Mouse (Mus musculus): ENCODE data around the gene Ifna4. TPM values are rescaled to one million over a fixed set of nuclear protein-coding genes. Genes with fewer than 3 reads are reported as not detected.
"Not testable (repeated sequence)": the region's sequence is repeated elsewhere in the genome, so short reads cannot be mapped to it uniquely, and the experiment has no call there.

Ifna4 gene
- polyA plus RNA-seq, 1 experiment from 2014 or later = not detected

DNA sequence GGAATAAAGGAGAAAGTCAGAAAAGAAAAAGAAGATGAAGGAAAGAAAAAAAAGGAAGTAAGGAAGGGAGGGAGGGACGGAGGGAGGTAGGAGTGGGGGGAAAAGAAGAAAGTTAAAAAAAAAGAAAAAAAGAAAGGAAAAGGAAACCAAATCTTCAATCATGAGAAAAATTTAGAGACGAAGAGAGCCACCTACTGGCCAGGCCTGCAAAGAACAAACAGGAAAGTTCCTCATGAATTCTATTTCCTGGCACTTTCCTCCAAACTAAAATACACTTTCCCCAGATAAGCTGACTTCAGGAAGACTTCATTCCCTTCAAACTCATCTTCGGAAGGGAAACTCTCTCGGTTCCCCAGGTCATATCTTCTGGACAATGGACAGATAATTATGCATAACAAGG is 11.1 kb upstream of the Ifna4 start:
- no peak overlapping the region for H3K9ac ChIP-seq
- H3K27ac ChIP-seq (ENCODE audit: poor library complexity, severe bottlenecking) = no peak overlapping the region
- no peaks in the 10 kb centered on the region; the same call in 1 of the 2 replicates for H3K27me3 ChIP-seq (replicated peaks)
- no peak for ATAC-seq (ENCODE audit: insufficient number of reproducible peaks, low FRiP score)
- no peak overlapping the region for H3K4me3 ChIP-seq
- 28% methylated on average over 4 of the region's 4 CpGs for WGBS
- no peak overlapping the region for H3K4me2 ChIP-seq
- no peaks in the 10 kb centered on the region for H3K36me3 ChIP-seq
- H3K4me1 ChIP-seq (replicated peaks) = no peaks in the 10 kb centered on the region
- H3K9me3 ChIP-seq (replicated peaks) = no peaks in the 10 kb centered on the region

GRCm38 (mm10) chr4:88835225-88835624 is 6.4 kb upstream of the Ifna4 start, which contains the start of gene Ifna5:
Ifna5 (plus strand) TSS chr4:88835525.
- WGBS = 58% methylated on average over 1 of the region's 1 CpGs

DNA sequence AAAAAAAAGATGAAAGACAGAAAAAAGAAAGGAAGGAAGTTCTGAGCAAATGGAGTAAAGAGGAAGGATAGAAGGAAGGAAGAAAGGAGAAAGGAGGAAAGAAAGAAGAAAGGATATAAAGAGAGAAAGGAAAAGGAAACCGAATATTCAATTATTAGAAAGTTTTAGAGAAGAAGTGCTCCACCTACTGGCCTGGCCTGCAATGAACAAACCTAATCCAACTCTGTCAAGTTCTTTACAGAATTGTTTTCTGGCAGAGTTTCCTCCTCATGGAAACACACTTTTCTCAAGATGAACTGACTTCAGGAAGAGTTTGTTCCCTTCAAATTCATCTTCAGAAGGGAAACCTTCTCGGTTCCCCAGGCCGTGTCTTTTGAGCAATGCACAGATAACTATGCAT is 2.8 kb upstream of the Ifna4 start:
- no peak for ATAC-seq (ENCODE audit: insufficient number of reproducible peaks, low FRiP score)
- 40% methylated on average over 3 of the region's 3 CpGs for WGBS
- H3K9me3 ChIP-seq (replicated peaks) = no peaks in the 10 kb centered on the region
- peaks cover 5% of the 10 kb centered on the region; the same call in 1 of the 2 replicates for H3K27me3 ChIP-seq (replicated peaks)
- no peak overlapping the region for H3K9ac ChIP-seq
- H3K4me1 ChIP-seq (replicated peaks) = no peaks in the 10 kb centered on the region
- H3K4me2 ChIP-seq = no peak overlapping the region
- no peaks in the 10 kb centered on the region for H3K36me3 ChIP-seq
- no peak overlapping the region for H3K27ac ChIP-seq (ENCODE audit: poor library complexity, severe bottlenecking)
- H3K4me3 ChIP-seq = no peak overlapping the region

More at GRCm38 (mm10) chr4:88835225-88835624, 6.4 kb upstream of the Ifna4 start, which contains the start of gene Ifna5:
- H3K4me1 ChIP-seq (replicated peaks); H3K27ac ChIP-seq (ENCODE audit: poor library complexity, severe bottlenecking); H3K9me3 ChIP-seq (replicated peaks); H3K9ac ChIP-seq; H3K4me2 ChIP-seq; ATAC-seq (ENCODE audit: insufficient number of reproducible peaks, low FRiP score); H3K27me3 ChIP-seq (replicated peaks); H3K36me3 ChIP-seq; H3K4me3 ChIP-seq: not testable (repeated sequence)

DNA sequence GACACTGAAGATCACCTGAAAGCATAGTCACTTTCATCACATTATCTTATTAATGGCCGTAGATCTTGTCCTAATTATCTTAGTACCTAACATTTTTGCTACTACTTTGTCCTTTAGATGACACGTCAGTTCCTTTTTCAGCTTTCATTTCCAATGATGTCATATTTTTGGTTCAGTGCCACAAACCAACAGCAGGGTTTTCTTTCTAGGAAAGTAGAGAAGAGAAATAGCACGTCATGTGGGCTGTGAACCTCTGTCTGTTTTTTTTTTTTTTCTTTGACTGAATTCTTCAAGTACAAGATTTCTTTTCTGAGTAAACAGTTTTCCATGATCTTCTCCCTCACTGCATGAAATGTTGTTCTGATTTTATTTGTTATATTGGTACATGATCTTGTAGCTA is 1.6 kb upstream of the Ifna4 start:
- Histone ChIP-seq H3K27ac (ENCODE audit: poor library complexity, severe bottlenecking) (no peak overlapping the region), H3K9me3 (replicated peaks) (no peaks in the 10 kb centered on the region), H3K36me3 (no peaks in the 10 kb centered on the region), H3K4me1 (replicated peaks) (no peaks in the 10 kb centered on the region), H3K27me3 (replicated peaks) (peaks cover 5% of the 10 kb centered on the region; the same call in 1 of the 2 replicates), H3K4me2 (no peak overlapping the region), H3K4me3 (no peak overlapping the region), H3K9ac (no peak overlapping the region)
- ATAC-seq (ENCODE audit: insufficient number of reproducible peaks, low FRiP score) = no peak
- WGBS = 58% methylated on average over 3 of the region's 3 CpGs

GRCm38 (mm10) chr4:88845334-88845733 is 3.7 kb downstream of the Ifna4 start:
- no peak for ATAC-seq (ENCODE audit: insufficient number of reproducible peaks, low FRiP score)
- H3K9me3 ChIP-seq (replicated peaks) = no peaks in the 10 kb centered on the region
- no peaks in the 10 kb centered on the region for H3K36me3 ChIP-seq
- H3K9ac ChIP-seq = no peak overlapping the region
- 47% methylated on average over 2 of the region's 2 CpGs for WGBS
- no peak overlapping the region for H3K4me2 ChIP-seq
- no peak overlapping the region for H3K27ac ChIP-seq (ENCODE audit: poor library complexity, severe bottlenecking)
- H3K27me3 ChIP-seq (replicated peaks) = peaks cover 5% of the 10 kb centered on the region; the same call in 1 of the 2 replicates
- no peaks in the 10 kb centered on the region for H3K4me1 ChIP-seq (replicated peaks)
- no peak overlapping the region for H3K4me3 ChIP-seq

- no peaks in the 10 kb centered on the region for H3K4me1 ChIP-seq (replicated peaks)
- H3K27ac ChIP-seq (ENCODE audit: poor library complexity, severe bottlenecking) = no peak within 1 kb of the TSS
- 82% methylated on average over 1 of the region's 1 CpGs for WGBS
- H3K36me3 ChIP-seq = no peaks in the 10 kb centered on the region
- no peak within 1 kb of the TSS for H3K9ac ChIP-seq
- 0 out of 2 replicates have a peak, but pooled peaks cover 3% of the 10 kb centered on the region for H3K27me3 ChIP-seq (replicated peaks)
- no peaks in the 10 kb centered on the region for H3K9me3 ChIP-seq (replicated peaks)
- H3K4me2 ChIP-seq = no peak within 1 kb of the TSS
- no peak within 1 kb of the TSS for H3K4me3 ChIP-seq
- ATAC-seq (ENCODE audit: insufficient number of reproducible peaks, low FRiP score) = no peak
Measured at GRCm38 (mm10) chr4:88849698-88850097, 8.0 kb downstream of the Ifna4 start, which contains the start of gene Ifna1. Ifna1 (plus strand) TSS chr4:88850087.

DNA sequence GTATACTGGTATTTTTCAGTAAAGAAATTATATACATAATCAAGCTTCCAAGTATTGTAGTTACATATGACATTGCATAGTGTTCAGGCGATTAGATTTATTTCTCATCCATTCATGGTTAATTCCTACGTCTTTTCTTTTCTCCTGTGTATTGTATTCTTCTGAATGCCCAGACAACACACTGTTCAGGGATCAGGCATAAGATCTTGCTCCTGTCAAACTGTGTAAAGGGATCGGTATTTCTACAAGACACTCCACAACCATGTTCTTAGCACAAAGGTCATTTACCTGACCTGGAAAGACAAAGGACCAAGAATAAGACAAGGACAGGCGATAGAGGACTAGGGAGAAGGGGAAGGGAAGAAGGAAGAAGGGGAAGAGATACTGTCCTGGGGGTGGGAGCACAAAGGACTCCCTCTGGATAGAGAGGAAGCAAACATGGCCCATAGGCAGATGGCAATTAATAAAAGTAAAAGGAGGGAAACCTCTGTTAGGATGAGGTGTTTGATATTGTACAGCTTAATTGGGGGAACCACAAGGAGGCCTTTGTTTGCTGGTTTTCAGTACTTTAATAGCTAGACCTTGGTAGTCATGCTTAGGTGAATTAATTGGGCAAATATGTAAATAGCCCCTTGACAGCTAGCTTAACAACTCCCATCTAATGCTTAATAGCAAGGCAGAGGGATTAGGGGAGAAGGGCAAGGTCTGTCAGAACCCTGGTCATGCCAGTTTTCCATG is 9.5 kb downstream of the Ifna4 start:
- no peak overlapping the region for H3K4me3 ChIP-seq
- 72% methylated on average over 4 of the region's 4 CpGs for WGBS
- H3K27me3 ChIP-seq (replicated peaks) = 0 out of 2 replicates have a peak, but pooled peaks cover 3% of the 10 kb centered on the region
- no peaks in the 10 kb centered on the region for H3K4me1 ChIP-seq (replicated peaks)
- H3K9me3 ChIP-seq (replicated peaks) = no peaks in the 10 kb centered on the region
- no peak for ATAC-seq (ENCODE audit: insufficient number of reproducible peaks, low FRiP score)
- no peak overlapping the region for H3K4me2 ChIP-seq
- H3K27ac ChIP-seq (ENCODE audit: poor library complexity, severe bottlenecking) = no peak overlapping the region
- no peaks in the 10 kb centered on the region for H3K36me3 ChIP-seq
- no peak overlapping the region for H3K9ac ChIP-seq

DNA sequence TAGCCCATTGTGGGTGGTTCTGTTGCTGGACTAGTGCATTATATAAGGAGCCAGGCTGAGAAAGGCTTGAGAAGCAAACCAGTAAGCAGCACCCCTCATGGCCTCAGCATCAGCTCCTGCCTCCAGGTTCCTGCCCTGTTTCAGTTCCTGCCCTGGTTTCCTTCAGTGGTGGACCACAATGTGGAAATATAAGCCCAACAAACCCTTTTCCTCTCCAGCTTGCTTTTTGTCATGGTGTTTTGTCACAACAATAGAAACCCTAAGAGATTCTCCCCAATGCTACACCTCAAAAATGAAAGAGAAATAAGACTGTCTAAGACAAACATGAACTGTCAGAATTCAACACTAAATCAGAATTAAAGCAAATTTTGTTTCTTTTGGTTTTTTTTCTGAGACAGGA is 17.6 kb downstream of the Ifna4 start:
- no peaks in the 10 kb centered on the region for H3K9me3 ChIP-seq (replicated peaks)
- H3K27ac ChIP-seq (ENCODE audit: poor library complexity, severe bottlenecking) = no peak overlapping the region
- no peaks in the 10 kb centered on the region for H3K36me3 ChIP-seq
- no peak overlapping the region for H3K4me2 ChIP-seq
- H3K9ac ChIP-seq = no peak overlapping the region
- peaks cover 22% of the 10 kb centered on the region for H3K27me3 ChIP-seq (replicated peaks)
- H3K4me1 ChIP-seq (replicated peaks) = no peaks in the 10 kb centered on the region
- ATAC-seq (ENCODE audit: insufficient number of reproducible peaks, low FRiP score) = no peak
- no peak overlapping the region for H3K4me3 ChIP-seq

- H3K4me3 ChIP-seq = no peak overlapping the region
- 0 out of 2 replicates have a peak, but pooled peaks cover 6% of the 10 kb centered on the region for H3K4me1 ChIP-seq (replicated peaks)
- no peak overlapping the region for H3K9ac ChIP-seq
- no peak overlapping the region for H3K4me2 ChIP-seq
- 7% methylated on average over 7 of the region's 7 CpGs for WGBS
- no peaks in the 10 kb centered on the region for H3K36me3 ChIP-seq
- no peaks in the 10 kb centered on the region for H3K9me3 ChIP-seq (replicated peaks)
- H3K27ac ChIP-seq (ENCODE audit: poor library complexity, severe bottlenecking) = no peak overlapping the region
- H3K27me3 ChIP-seq (replicated peaks) = peaks cover 30% of the 10 kb centered on the region
- no peak for ATAC-seq (ENCODE audit: insufficient number of reproducible peaks, low FRiP score)
Measured at GRCm38 (mm10) chr4:88863309-88863708, 21.6 kb downstream of the Ifna4 start.

- H3K36me3 ChIP-seq = no peaks in the 10 kb centered on the region
- H3K9me3 ChIP-seq (replicated peaks) = no peaks in the 10 kb centered on the region
- H3K9ac ChIP-seq = no peak overlapping the region
- 58% methylated on average over 9 of the region's 9 CpGs for WGBS
- H3K27me3 ChIP-seq (replicated peaks) = peaks cover 30% of the 10 kb centered on the region
- H3K4me1 ChIP-seq (replicated peaks) = 0 out of 2 replicates have a peak, but pooled peaks cover 9% of the 10 kb centered on the region
- no peak overlapping the region for H3K27ac ChIP-seq (ENCODE audit: poor library complexity, severe bottlenecking)
- ATAC-seq (ENCODE audit: insufficient number of reproducible peaks, low FRiP score) = no peak
- peak overlapping the region; percentile 7; the same call in 1 of the 2 replicates for H3K4me2 ChIP-seq
- H3K4me3 ChIP-seq = no peak overlapping the region
Measured at GRCm38 (mm10) chr4:88864599-88864998, 22.9 kb downstream of the Ifna4 start.

- Histone ChIP-seq H3K36me3 (no peaks in the 10 kb centered on the region), H3K9ac (no peak overlapping the region), H3K27ac (ENCODE audit: poor library complexity, severe bottlenecking) (no peak overlapping the region), H3K9me3 (replicated peaks) (no peaks in the 10 kb centered on the region), H3K4me1 (replicated peaks) (0 out of 2 replicates have a peak, but pooled peaks cover 9% of the 10 kb centered on the region), H3K4me2 (no peak overlapping the region), H3K27me3 (replicated peaks) (peaks cover 30% of the 10 kb centered on the region), H3K4me3 (no peak overlapping the region)
- no peak for ATAC-seq (ENCODE audit: insufficient number of reproducible peaks, low FRiP score)
- WGBS = 34% methylated on average over 6 of the region's 6 CpGs
Measured at GRCm38 (mm10) chr4:88865011-88865569, 23.4 kb downstream of the Ifna4 start.

Measured in heart, embryonic 12.5 days (tissue).